Mouse (Mus musculus): ENCODE measurements at regions not wholly inside any gene's neighbourhood (a gene's known extent, or its start where the extent isn't known, plus 50 kb on each side); places are given as distances from the start of the nearest gene placed in this dataset.

DNA sequence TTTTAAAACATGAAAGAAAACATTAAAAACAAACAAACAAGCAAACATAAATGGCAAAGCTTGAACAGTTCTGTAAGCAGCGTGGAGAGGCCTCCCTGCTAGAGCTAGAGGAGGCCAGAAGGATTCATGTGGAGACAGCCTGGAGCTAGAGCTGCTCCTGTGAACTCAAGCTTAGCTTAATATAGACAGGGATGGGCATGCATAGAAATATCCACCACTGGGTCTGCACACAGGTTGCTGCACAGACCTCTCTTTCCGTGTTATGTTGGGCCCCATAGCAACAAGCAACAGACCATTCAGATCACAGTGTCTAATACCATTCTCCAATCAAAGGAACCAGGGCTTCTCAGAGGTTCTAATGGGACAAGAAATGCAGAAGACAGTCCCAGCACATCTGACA, 122.9 kb upstream of the Magi3 start:
- Histone ChIP-seq H3K4me1 (peaks cover 18% of the 10 kb centered on the region), H3K36me3 (no peaks in the 10 kb centered on the region), H3K4me3 (no peak overlapping the region), H3K27ac (peak overlapping the region; percentile 42; the same call in 1 of the 2 replicates), H3K9me3 (no peaks in the 10 kb centered on the region), H3K27me3 (ENCODE audit: insufficient read depth, poor library complexity, severe bottlenecking) (no peaks in the 10 kb centered on the region)
- 62% methylated on average over 2 of the region's 2 CpGs for WGBS
- no peak for DNase-seq (ENCODE audit: low spot score)

GRCm38 (mm10) chr3:104342220-104342619, 122.0 kb upstream of the Magi3 start:
- H3K36me3 ChIP-seq, result no peaks in the 10 kb centered on the region
- H3K4me3 ChIP-seq, result no peak overlapping the region
- no peaks in the 10 kb centered on the region for H3K27me3 ChIP-seq (ENCODE audit: insufficient read depth, poor library complexity, severe bottlenecking)
- no peak for DNase-seq (ENCODE audit: low spot score)
- H3K9me3 ChIP-seq, result no peaks in the 10 kb centered on the region
- H3K27ac ChIP-seq, result no peak overlapping the region
- peaks cover 27% of the 10 kb centered on the region for H3K4me1 ChIP-seq
- WGBS, result 65% methylated on average over 6 of the region's 6 CpGs

- WGBS, result 65% methylated on average over 2 of the region's 2 CpGs
- no peaks in the 10 kb centered on the region for H3K36me3 ChIP-seq
Measured at GRCm38 (mm10) chr3:104340331-104340730, 120.2 kb upstream of the Magi3 start.

DNA sequence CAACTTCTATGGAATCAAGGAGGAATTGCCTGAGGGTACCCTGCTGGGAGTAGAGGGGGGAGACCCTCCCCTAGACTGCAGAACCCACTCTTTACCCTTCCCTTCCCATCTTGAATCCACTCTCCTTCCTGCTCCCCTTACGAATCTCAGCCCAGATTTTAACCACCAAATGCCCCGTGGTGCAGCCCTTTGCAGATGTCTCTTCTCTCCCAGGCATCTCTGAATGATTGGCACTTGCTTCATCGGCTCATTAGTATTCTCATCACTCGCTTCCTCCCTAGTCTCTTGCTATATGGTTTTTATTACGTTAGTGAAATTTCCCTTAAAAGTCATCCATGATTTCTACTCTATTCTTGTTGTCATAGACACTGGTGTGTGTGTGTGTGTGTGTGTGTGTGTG, 116.7 kb upstream of the Magi3 start:
- H3K4me1 ChIP-seq, result peaks cover 31% of the 10 kb centered on the region

More at GRCm38 (mm10) chr3:104340331-104340730, 120.2 kb upstream of the Magi3 start:
- H3K27me3 ChIP-seq (ENCODE audit: insufficient read depth, poor library complexity, severe bottlenecking), result no peaks in the 10 kb centered on the region
- no peak overlapping the region for H3K4me3 ChIP-seq
- peaks cover 37% of the 10 kb centered on the region for H3K4me1 ChIP-seq
- no peak for DNase-seq (ENCODE audit: low spot score)
- H3K9me3 ChIP-seq, result no peaks in the 10 kb centered on the region
- H3K27ac ChIP-seq, result no peak overlapping the region

DNA sequence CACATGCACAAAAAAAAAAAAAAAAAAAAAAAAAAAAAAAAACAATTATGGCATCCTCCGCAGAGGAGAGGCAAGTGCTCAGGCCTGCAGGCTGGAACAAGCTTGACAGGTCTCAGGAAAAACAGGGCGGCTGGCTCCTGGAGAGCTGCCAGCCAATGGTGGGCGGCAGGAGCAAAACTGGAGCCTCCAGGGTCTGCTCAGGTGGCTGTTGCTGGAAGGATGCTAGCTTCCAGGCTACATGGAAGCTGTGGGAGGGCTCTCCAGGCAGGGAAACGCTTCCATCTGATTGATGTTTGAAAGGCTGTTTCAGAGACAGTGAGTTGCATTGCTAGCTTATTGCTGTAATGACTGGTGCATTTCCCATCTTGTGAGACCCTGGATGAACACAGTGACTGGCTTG, 116.1 kb upstream of the Magi3 start:
- H3K27ac ChIP-seq, result no peak overlapping the region

More for the DNA sequence above, 116.7 kb upstream of the Magi3 start:
- Histone ChIP-seq H3K27ac (no peak overlapping the region), H3K27me3 (ENCODE audit: insufficient read depth, poor library complexity, severe bottlenecking) (no peaks in the 10 kb centered on the region), H3K9me3 (no peaks in the 10 kb centered on the region), H3K36me3 (no peaks in the 10 kb centered on the region), H3K4me3 (no peak overlapping the region)
- DNase-seq (ENCODE audit: low spot score), result no peak
- 74% methylated on average over 5 of the region's 5 CpGs for WGBS

GRCm38 (mm10) chr3:104334760-104335159, 114.6 kb upstream of the Magi3 start:
- Histone ChIP-seq H3K27ac (no peak overlapping the region), H3K9me3 (no peaks in the 10 kb centered on the region), H3K4me1 (peaks cover 25% of the 10 kb centered on the region), H3K4me3 (no peak overlapping the region), H3K27me3 (ENCODE audit: insufficient read depth, poor library complexity, severe bottlenecking) (no peaks in the 10 kb centered on the region), H3K36me3 (no peaks in the 10 kb centered on the region)
- DNase-seq (ENCODE audit: low spot score), result no peak
- 86% methylated on average over 7 of the region's 7 CpGs for WGBS

More for the DNA sequence above, 116.1 kb upstream of the Magi3 start:
- H3K4me3 ChIP-seq, result no peak overlapping the region
- peaks cover 28% of the 10 kb centered on the region for H3K4me1 ChIP-seq
- no peak for DNase-seq (ENCODE audit: low spot score)
- WGBS, result 44% methylated on average over 4 of the region's 4 CpGs
- no peaks in the 10 kb centered on the region for H3K36me3 ChIP-seq
- no peaks in the 10 kb centered on the region for H3K27me3 ChIP-seq (ENCODE audit: insufficient read depth, poor library complexity, severe bottlenecking)
- no peaks in the 10 kb centered on the region for H3K9me3 ChIP-seq

- DNase-seq (ENCODE audit: low spot score), result no peak
- H3K4me3 ChIP-seq, result no peak overlapping the region
- H3K27me3 ChIP-seq (ENCODE audit: insufficient read depth, poor library complexity, severe bottlenecking), result no peaks in the 10 kb centered on the region
- no peak overlapping the region for H3K27ac ChIP-seq
- no peaks in the 10 kb centered on the region for H3K9me3 ChIP-seq
- peaks cover 22% of the 10 kb centered on the region for H3K4me1 ChIP-seq
- H3K36me3 ChIP-seq, result no peaks in the 10 kb centered on the region
- WGBS, result 80% methylated on average over 10 of the region's 10 CpGs
Measured at GRCm38 (mm10) chr3:104333345-104333744, 113.2 kb upstream of the Magi3 start.

- no peak overlapping the region; the same call in 1 of the 2 replicates for H3K27ac ChIP-seq
- H3K27me3 ChIP-seq (ENCODE audit: insufficient read depth, poor library complexity, severe bottlenecking), result no peaks in the 10 kb centered on the region
- 69% methylated on average over 6 of the region's 6 CpGs for WGBS
Measured at GRCm38 (mm10) chr3:104330646-104331045, 110.5 kb upstream of the Magi3 start.

DNA sequence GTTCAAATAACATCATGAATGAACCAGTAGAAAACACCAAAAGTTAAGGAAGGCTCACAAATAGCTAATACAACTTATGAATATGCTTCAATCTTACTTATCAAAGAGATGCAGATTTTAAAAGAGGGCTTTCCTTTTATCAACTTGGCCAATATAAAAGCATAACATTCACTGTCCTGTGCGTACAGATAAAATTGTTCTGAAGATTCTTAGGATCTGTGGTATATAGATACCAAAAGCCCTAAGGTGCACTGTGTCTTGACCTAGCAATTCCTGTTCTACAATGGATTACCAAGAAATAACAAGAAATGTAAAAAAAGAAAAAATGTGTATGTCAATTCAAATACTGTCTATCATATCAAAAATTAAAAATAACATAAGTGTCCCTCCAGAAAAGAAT, 107.7 kb upstream of the Magi3 start:
- H3K36me3 ChIP-seq, result no peaks in the 10 kb centered on the region
- H3K27ac ChIP-seq, result no peak overlapping the region
- H3K9me3 ChIP-seq, result no peaks in the 10 kb centered on the region
- H3K27me3 ChIP-seq (ENCODE audit: insufficient read depth, poor library complexity, severe bottlenecking), result no peaks in the 10 kb centered on the region
- no peak for DNase-seq (ENCODE audit: low spot score)
- 90% methylated on average over 1 of the region's 1 CpGs for WGBS
- peaks cover 20% of the 10 kb centered on the region for H3K4me1 ChIP-seq
- no peak overlapping the region for H3K4me3 ChIP-seq

More at GRCm38 (mm10) chr3:104330646-104331045, 110.5 kb upstream of the Magi3 start:
- H3K4me1 ChIP-seq, result peaks cover 9% of the 10 kb centered on the region; the same call in 1 of the 2 replicates
- DNase-seq (ENCODE audit: low spot score), result no peak
- H3K36me3 ChIP-seq, result no peaks in the 10 kb centered on the region
- no peak overlapping the region for H3K4me3 ChIP-seq
- H3K9me3 ChIP-seq, result no peaks in the 10 kb centered on the region

- no peaks in the 10 kb centered on the region for H3K27me3 ChIP-seq (ENCODE audit: insufficient read depth, poor library complexity, severe bottlenecking)
- 73% methylated on average over 12 of the region's 12 CpGs for WGBS
- no peak overlapping the region for H3K4me3 ChIP-seq
- peaks cover 22% of the 10 kb centered on the region for H3K4me1 ChIP-seq
- no peak for DNase-seq (ENCODE audit: low spot score)
- H3K9me3 ChIP-seq, result no peaks in the 10 kb centered on the region
- no peak overlapping the region for H3K27ac ChIP-seq
- H3K36me3 ChIP-seq, result no peaks in the 10 kb centered on the region
Measured at GRCm38 (mm10) chr3:104327034-104327729, 107.0 kb upstream of the Magi3 start.

- H3K27ac ChIP-seq, result 0 out of 2 replicates have a peak overlapping the region, but pooled peaks have one; percentile 10
- no peak for DNase-seq (ENCODE audit: low spot score)
- no peaks in the 10 kb centered on the region for H3K9me3 ChIP-seq
- 78% methylated on average over 2 of the region's 2 CpGs for WGBS
- H3K36me3 ChIP-seq, result no peaks in the 10 kb centered on the region
- peaks cover 47% of the 10 kb centered on the region for H3K4me1 ChIP-seq
- H3K27me3 ChIP-seq (ENCODE audit: insufficient read depth, poor library complexity, severe bottlenecking), result no peaks in the 10 kb centered on the region
- H3K4me3 ChIP-seq, result no peak overlapping the region
Measured at GRCm38 (mm10) chr3:104322591-104322990, 102.4 kb upstream of the Magi3 start.

- H3K4me3 ChIP-seq, result no peak overlapping the region
- H3K36me3 ChIP-seq, result no peaks in the 10 kb centered on the region
- no peaks in the 10 kb centered on the region for H3K9me3 ChIP-seq
- WGBS, result 50% methylated on average over 4 of the region's 4 CpGs
- no peak for DNase-seq (ENCODE audit: low spot score)
- H3K27me3 ChIP-seq (ENCODE audit: insufficient read depth, poor library complexity, severe bottlenecking), result no peaks in the 10 kb centered on the region
- H3K4me1 ChIP-seq, result peaks cover 52% of the 10 kb centered on the region
- peak overlapping the region; percentile 84; the same call in 1 of the 2 replicates for H3K27ac ChIP-seq
Measured at GRCm38 (mm10) chr3:104320404-104320803, 100.2 kb upstream of the Magi3 start.

- Histone ChIP-seq H3K4me3 (peak overlapping the region; percentile 35), H3K4me1 (peaks cover 43% of the 10 kb centered on the region), H3K36me3 (no peaks in the 10 kb centered on the region), H3K27ac (peak overlapping the region; percentile 84), H3K9me3 (no peaks in the 10 kb centered on the region), H3K27me3 (ENCODE audit: insufficient read depth, poor library complexity, severe bottlenecking) (no peaks in the 10 kb centered on the region)
- no peak for DNase-seq (ENCODE audit: low spot score)
- WGBS, result 13% methylated on average over 6 of the region's 6 CpGs
Measured at GRCm38 (mm10) chr3:104319377-104319776, 99.2 kb upstream of the Magi3 start.

All from heart, embryonic 10.5 days (tissue).